Mouse (Mus musculus) liver, embryonic 14.5 days (tissue): ENCODE measurements around the gene Tfap2a. TPM values are rescaled to one million over a fixed set of nuclear protein-coding genes. Genes with fewer than 3 reads are reported as not detected.

Experiments
- ATAC-seq: fragments of 200-750 bp; cut with Nextera tagmentation; 2 replicates; pipeline ENCODE4 v1.8.0; 2017; ENCODE audit warnings: moderate number of reproducible peaks, mild to moderate bottlenecking, moderate library complexity; ENCODE audit not compliant: insufficient read depth
- DNase-seq, 3 experiments: peaks; one replicate each; pipeline ENCODE4 v3.0.0-alpha.2; 2012 to 2013; ENCODE audit warnings: low read depth in 3 of 3, low spot score in 3 of 3
- H3K27ac ChIP-seq: fragments of 300-500 bp; sonication (generic); 2 replicates; pipeline ENCODE4 v1.5.1; 2014; ENCODE audit warnings: moderate library complexity, mild to moderate bottlenecking, control low read depth, inconsistent platforms
- H3K27me3 ChIP-seq: fragments of 300-500 bp; sonication (generic); 2 replicates; pipeline ENCODE4 v1.6.1; 2014; ENCODE audit warnings: mild to moderate bottlenecking, low read length, moderate library complexity; ENCODE audit not compliant: control insufficient read depth, insufficient read depth
- H3K36me3 ChIP-seq: fragments of 300-500 bp; sonication (generic); replicated peaks from 2 replicates; pipeline ENCODE4 v1.6.1; 2014; ENCODE audit warnings: low read depth; ENCODE audit not compliant: control insufficient read depth, insufficient read depth
- H3K4me1 ChIP-seq, 2 experiments: fragments of 200-500 bp in 1 of 2; fragments of 300-500 bp in 1 of 2; sonication (generic) in 1 of 2; replicated peaks; 2 replicates each; pipeline ENCODE4 v1.6.1; 2012 to 2014; ENCODE audit warnings: antibody characterized with exemption in 1 of 2, inconsistent platforms in 1 of 2, low read length in 1 of 2; ENCODE audit not compliant: control insufficient read depth in 2 of 2, insufficient read depth in 2 of 2
- H3K4me2 ChIP-seq: fragments of 300-500 bp; sonication (generic); 2 replicates; pipeline ENCODE4 v1.6.1; 2014; ENCODE audit warnings: low read depth, mild to moderate bottlenecking, control low read depth, moderate library complexity
- H3K4me3 ChIP-seq, 2 experiments: fragments of 200-500 bp in 1 of 2; fragments of 300-500 bp in 1 of 2; sonication (generic) in 1 of 2; 2 replicates each; pipeline ENCODE4 v1.5.1; 2012 to 2014; ENCODE audit warnings: low read depth in 2 of 2, low read length in 2 of 2, mild to moderate bottlenecking in 2 of 2, control low read depth in 1 of 2, inconsistent platforms in 1 of 2, moderate library complexity in 1 of 2; ENCODE audit not compliant: insufficient read depth in 1 of 2
- H3K9ac ChIP-seq: fragments of 300-500 bp; sonication (generic); replicated peaks from 2 replicates; pipeline ENCODE4 v1.6.1; 2014; ENCODE audit warnings: mild to moderate bottlenecking, control low read depth, moderate library complexity
- H3K9me3 ChIP-seq: fragments of 300-500 bp; sonication (generic); 2 replicates; pipeline ENCODE4 v1.6.1; 2016; ENCODE audit warnings: low read length, mixed read lengths; ENCODE audit not compliant: control insufficient read depth
- CTCF ChIP-seq: IDR thresholded peaks from 2 replicates; pipeline ENCODE4 v1.5.1; 2016; ENCODE audit warnings: antibody characterized with exemption, low read depth, control low read depth
- EP300 ChIP-seq: IDR thresholded peaks from 2 replicates; pipeline ENCODE4 v1.6.1; 2016; ENCODE audit warnings: antibody characterized with exemption, low read depth
- WGBS: fragments of 180-500 bp; shearing (Covaris S2); extraction: QIAGEN DNeasy Blood & Tissue Kit; methylation state at CpG from one replicate; pipeline ENCODE4 v1.1.7; 2014; ENCODE audit not compliant: insufficient replicate concordance; 5-methylcytosine and 5-hydroxymethylcytosine counted together
- polyA plus RNA-seq, 2 experiments: library from polyadenylated mRNA; depleted of rRNA in 1 of 2; stranded (reverse) in 1 of 2; unstranded in 1 of 2; fragments of >200 nt; fragmentation: Nextera tagmentation in 1 of 2; extraction: Ambion mirVana in 1 of 2; gene quantifications; 2 replicates each; pipeline versions ENCODE4 v1.2.1 to v1.2.3; 2012 to 2014

Tfap2a gene
- polyA plus RNA-seq, 2 experiments, result 0.02 TPM; not detected in 1

- TF ChIP-seq CTCF (no peak), EP300 (no peak)
- Histone ChIP-seq H3K27ac (no peak overlapping the region), H3K9ac (no peak overlapping the region), H3K4me3 (no peak overlapping the region), H3K4me2 (no peak overlapping the region), H3K36me3 (no peaks in the 10 kb centered on the region), H3K9me3 (no peaks in the 10 kb centered on the region), H3K27me3 (peaks cover 99% of the 10 kb centered on the region), H3K4me1 (no peaks in the 10 kb centered on the region)
- WGBS, result 2% methylated on average over 22 of the region's 22 CpGs
- DNase-seq (no peak), ATAC-seq (no peak)
Measured at GRCm38 (mm10) chr13:40737761-40738160, 415 bp downstream of the Tfap2a start.

- H3K27me3 ChIP-seq, result peaks cover 99% of the 10 kb centered on the region
- no peaks in the 10 kb centered on the region for H3K9me3 ChIP-seq
- H3K36me3 ChIP-seq, result no peaks in the 10 kb centered on the region
- no peaks in the 10 kb centered on the region for H3K4me1 ChIP-seq
- WGBS, result 3% methylated on average over 15 of the region's 15 CpGs
- TF ChIP-seq EP300 (no peak), CTCF (no peak)
- no peak for DNase-seq
- H3K4me2 ChIP-seq, result no peak overlapping the region
- no peak overlapping the region for H3K4me3 ChIP-seq
- no peak overlapping the region for H3K9ac ChIP-seq
- H3K27ac ChIP-seq, result no peak overlapping the region
- no peak for ATAC-seq
Measured at GRCm38 (mm10) chr13:40737099-40737498, 1.1 kb downstream of the Tfap2a start.

- 14% methylated on average over 19 of the region's 19 CpGs for WGBS
- TF ChIP-seq CTCF (no peak), EP300 (no peak)
- Histone ChIP-seq H3K4me3 (no peak overlapping the region), H3K27ac (no peak overlapping the region), H3K9ac (no peak overlapping the region), H3K36me3 (no peaks in the 10 kb centered on the region), H3K27me3 (peaks cover 99% of the 10 kb centered on the region), H3K9me3 (no peaks in the 10 kb centered on the region), H3K4me1 (no peaks in the 10 kb centered on the region), H3K4me2 (no peak overlapping the region)
- DNase-seq (no peak), ATAC-seq (no peak)
Measured at GRCm38 (mm10) chr13:40736107-40736780, 1.9 kb downstream of the Tfap2a start.

GRCm38 (mm10) chr13:40735416-40736106 lies 2.6 kb downstream of the Tfap2a start:
- no peaks in the 10 kb centered on the region for H3K4me1 ChIP-seq
- H3K9me3 ChIP-seq, result no peaks in the 10 kb centered on the region
- H3K9ac ChIP-seq, result no peak overlapping the region
- H3K27me3 ChIP-seq, result peaks cover 99% of the 10 kb centered on the region
- H3K36me3 ChIP-seq, result no peaks in the 10 kb centered on the region
- TF ChIP-seq EP300 (no peak), CTCF (no peak)
- no peak for DNase-seq
- H3K4me3 ChIP-seq, result no peak overlapping the region
- ATAC-seq, result no peak
- no peak overlapping the region for H3K27ac ChIP-seq
- H3K4me2 ChIP-seq, result no peak overlapping the region; the same call in 1 of the 2 replicates
- WGBS, result 5% methylated on average over 17 of the region's 17 CpGs

- no peak overlapping the region for H3K27ac ChIP-seq
- no peak overlapping the region for H3K4me3 ChIP-seq
- H3K27me3 ChIP-seq, result peaks cover 100% of the 10 kb centered on the region
- H3K9ac ChIP-seq, result no peak overlapping the region
- WGBS, result under 1% methylated on average over 33 of the region's 33 CpGs
- no peaks in the 10 kb centered on the region for H3K4me1 ChIP-seq
- H3K4me2 ChIP-seq, result no peak overlapping the region
- no peak for ATAC-seq
- no peak for DNase-seq
- TF ChIP-seq EP300 (no peak), CTCF (no peak)
- no peaks in the 10 kb centered on the region for H3K36me3 ChIP-seq
- H3K9me3 ChIP-seq, result no peaks in the 10 kb centered on the region
Measured at GRCm38 (mm10) chr13:40734316-40734965, 3.7 kb downstream of the Tfap2a start.
